Mouse (Mus musculus): ENCODE results near the gene Eya2.
"Not testable (repeated sequence)": the region's sequence is repeated elsewhere in the genome, so short reads cannot be mapped to it uniquely, and the experiment has no call there.

Eya2 gene

DNA sequence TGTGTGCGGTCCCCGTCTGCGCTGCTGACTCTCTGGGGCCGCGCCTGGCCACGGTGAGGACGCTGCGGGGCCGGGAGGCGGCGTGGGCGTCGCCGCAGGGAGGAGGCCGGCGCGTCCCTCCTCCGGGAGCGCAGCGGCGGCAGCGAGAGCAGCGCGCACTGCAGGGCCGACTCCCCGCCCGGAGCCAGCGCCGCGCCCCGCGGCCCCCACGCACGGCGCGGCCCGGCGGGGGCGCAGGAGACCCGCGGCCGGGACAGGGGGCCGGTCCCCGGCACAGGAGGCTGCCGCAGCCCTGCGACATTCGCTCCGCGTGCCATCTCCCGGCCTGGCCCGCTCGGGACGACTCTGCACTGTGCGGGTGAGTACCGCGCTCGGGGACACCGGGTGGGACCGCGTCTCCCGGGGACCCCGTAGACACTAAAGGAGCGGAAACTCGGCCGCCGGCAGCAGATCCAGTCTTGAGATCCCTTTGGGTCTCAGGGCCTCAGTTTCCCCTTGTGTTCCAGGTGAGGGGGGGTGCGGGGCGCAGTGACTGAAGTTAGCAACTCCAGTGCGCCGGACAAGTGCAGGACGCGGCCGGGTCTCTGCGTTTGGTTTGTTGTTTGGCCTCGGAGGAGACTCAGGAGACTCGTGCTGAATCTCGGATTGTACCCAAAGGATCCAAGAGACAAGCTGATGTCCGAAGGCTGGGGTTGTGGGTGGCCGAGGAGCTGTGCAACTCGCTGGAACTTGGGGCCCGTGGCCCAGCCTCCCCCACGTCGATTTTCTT lies at the start of gene Eya2:
Gene Eya2, plus strand, starts transcription at position 126 of the 769 bp plus-strand sequence.
- DNase-seq (ENCODE audit: low read depth, low spot score), result no peak

GRCm38 (mm10) chr2:165545687-165546086 lies 49.1 kb upstream of the Eya2 start:
- DNase-seq (ENCODE audit: low read depth, low spot score), result no peak

- no peak for DNase-seq (ENCODE audit: low read depth, low spot score)
These were observed 48.5 kb upstream of the Eya2 start for GRCm38 (mm10) chr2:165546341-165546740.

- DNase-seq (ENCODE audit: low read depth, low spot score), result peak; percentile 19
These were observed 47.4 kb upstream of the Eya2 start for GRCm38 (mm10) chr2:165547410-165547809.

- DNase-seq (ENCODE audit: low read depth, low spot score), result no peak
These were observed 46.2 kb upstream of the Eya2 start for GRCm38 (mm10) chr2:165548627-165549026.

DNA sequence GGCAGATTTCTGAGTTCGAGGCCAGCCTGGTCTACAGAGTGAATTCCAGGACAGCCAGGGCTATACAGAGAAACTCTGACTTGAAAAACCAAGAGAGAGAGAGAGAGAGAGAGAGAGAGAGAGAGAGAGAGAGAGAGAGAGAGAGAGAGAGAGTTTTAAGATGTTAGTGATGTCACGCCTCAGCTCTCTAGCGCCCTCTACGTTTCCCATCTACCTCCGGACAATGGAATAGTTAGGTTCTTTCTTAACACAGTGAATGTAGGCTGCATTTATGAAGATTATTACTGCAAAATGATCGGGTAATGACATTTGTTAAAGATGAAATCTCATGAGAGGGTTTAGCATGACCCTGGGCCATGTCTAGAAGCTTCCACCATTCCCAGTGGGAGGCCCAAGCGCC lies 44.4 kb upstream of the Eya2 start:
- not testable (repeated sequence) for DNase-seq (ENCODE audit: low read depth, low spot score)

- DNase-seq (ENCODE audit: low read depth, low spot score), result no peak
These were observed 40.8 kb upstream of the Eya2 start for GRCm38 (mm10) chr2:165554066-165554465.

- DNase-seq (ENCODE audit: low read depth, low spot score), result no peak
These were observed 37.6 kb upstream of the Eya2 start for GRCm38 (mm10) chr2:165557278-165557677.

DNA sequence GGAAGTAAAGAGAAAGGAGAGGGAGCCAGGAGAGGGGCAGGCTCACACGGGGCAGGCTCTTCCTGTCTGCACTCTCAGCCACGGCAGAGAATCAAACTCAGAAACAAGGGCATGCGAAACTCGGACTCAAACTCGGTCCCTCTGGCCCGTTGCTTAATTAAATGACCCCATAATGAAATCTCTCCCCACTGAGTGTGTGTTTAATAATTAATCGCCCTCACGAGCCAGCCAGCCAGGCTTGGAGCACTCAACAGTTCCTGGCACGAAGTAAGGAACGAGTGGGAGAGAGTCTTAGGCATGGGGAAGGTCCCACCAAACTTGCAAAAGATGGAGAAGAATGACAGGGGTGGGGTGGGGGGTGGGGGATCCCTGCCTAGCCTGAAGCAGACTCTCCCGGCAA lies 35.9 kb upstream of the Eya2 start:
- no peak for DNase-seq (ENCODE audit: low read depth, low spot score)

DNA sequence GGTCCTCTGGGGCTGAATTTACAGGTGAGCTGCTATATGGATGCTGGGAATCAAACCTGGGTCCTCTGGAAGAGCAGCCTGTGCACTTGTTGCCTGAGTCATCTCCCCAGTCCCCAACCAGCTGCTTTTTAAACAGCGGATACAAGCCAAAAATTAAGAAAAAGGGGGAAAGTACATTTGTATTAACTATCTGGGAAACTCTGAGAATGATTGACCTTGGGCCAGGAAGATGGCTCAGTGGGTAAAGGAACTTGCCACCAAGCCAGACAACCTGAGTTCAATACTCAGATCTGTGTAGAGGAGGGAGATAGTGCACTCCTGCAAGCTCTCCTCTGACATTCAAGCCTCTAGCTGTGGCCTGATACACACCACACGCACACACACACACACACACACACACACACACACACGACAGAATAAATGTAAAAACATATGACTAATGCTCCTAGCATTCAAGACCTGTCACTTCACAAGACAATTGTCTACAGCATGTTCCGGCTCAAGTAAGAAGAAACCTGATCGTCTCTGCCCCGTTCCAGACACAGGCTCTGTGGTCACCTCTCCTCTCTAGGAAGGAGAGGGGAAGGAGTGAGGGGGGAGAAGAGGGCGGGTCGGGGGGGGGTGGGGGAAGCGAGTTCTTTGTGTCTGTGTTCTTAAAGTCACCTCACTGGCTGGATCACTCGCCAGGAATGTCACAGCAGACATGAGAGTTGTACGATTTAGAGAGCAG lies 35.2 kb upstream of the Eya2 start:
- no peak for DNase-seq (ENCODE audit: low read depth, low spot score)

- no peak for DNase-seq (ENCODE audit: low read depth, low spot score)
These were observed 33.0 kb upstream of the Eya2 start for GRCm38 (mm10) chr2:165561861-165562260.

DNA sequence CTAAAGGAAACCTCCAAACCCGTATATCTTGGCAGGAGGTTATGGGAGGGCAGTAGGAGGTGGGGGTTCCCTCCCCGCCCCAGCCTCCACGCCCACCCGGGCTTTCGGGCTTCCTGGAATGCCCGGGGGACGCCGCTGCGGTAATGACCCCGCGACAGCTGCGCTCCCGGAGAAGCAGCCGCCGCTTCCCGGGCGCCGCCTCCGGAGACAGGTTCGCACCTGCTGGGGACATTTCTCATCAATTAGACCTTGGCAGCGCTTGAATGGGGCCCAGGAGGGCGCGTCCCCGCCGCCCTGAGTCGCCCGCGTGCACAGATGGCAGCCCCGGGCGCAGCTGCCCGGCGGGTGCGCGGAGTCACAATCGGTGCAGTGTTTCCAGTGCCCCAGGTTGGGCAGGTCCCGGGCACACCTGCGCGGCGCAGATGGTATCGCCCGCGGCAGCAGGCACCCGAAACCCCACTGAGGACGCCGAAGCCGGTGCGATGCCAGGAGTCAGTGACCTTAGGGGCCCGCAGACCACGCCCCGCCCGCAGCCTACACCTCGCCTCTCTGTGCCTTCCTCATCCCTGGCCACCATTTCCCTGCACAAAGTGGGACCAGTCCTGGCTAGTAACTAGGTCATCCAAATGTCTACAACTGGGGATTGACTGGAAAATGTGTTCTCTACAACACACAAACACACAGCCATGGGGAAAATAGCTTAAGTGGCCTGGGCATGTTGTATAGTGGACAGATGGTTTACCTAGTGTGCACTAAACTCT lies 31.4 kb upstream of the Eya2 start:
- DNase-seq (ENCODE audit: low read depth, low spot score), result no peak

- no peak for DNase-seq (ENCODE audit: low read depth, low spot score)
These were observed 30.7 kb upstream of the Eya2 start for GRCm38 (mm10) chr2:165564101-165564500.

GRCm38 (mm10) chr2:165564620-165565019 lies 30.2 kb upstream of the Eya2 start:
- DNase-seq (ENCODE audit: low read depth, low spot score), result no peak

GRCm38 (mm10) chr2:165566898-165567297 lies 27.9 kb upstream of the Eya2 start:
- no peak for DNase-seq (ENCODE audit: low read depth, low spot score)

GRCm38 (mm10) chr2:165567820-165568219 lies 27.0 kb upstream of the Eya2 start:
- DNase-seq (ENCODE audit: low read depth, low spot score), result no peak

DNA sequence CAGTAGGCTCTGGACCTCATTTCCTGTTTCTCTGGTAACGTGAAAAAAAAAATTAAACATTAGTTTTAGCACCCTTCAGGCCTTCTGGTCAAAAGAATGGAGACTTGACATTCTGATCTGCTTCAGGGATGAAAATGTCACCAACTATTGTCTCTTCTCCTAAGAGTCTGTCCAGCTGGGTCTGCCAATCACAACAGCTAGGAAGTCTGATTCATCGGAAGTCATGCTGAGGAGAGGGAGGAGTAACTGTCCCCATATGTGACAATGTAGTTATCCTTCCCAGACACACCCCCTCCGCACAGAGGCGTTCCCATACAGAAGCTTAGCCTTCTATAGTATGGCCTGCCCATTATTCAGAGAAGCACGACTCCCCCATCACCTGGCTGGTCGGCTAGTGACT lies 25.9 kb upstream of the Eya2 start:
- DNase-seq (ENCODE audit: low read depth, low spot score), result no peak

DNA sequence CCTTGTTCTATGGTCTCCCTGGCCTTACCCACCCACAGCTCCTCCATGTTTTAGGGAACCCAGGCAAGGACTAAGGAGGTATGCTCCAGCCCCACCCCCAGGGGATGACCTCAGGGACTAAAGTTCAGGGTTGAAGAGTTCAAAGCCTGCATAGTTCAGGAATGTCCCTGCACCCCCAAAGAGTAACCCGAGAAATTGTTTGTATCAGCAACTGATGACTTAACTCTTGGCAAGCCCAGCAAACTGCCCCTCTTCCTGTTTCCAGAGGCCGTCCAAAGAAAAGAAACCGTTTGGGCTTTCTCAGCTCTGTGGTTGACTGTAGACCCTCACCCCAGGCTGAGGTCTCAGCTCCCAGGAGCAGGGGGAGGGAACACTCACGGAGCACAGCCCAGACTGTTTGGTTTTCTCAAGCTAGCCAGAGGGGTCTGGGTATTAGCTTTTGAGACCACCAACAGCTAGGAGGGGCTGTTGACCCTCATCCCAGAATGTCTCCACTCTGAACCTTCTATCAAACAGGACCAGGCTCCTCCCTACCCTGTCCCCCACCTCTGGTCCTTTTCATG lies 23.5 kb upstream of the Eya2 start:
- no peak for DNase-seq (ENCODE audit: low read depth, low spot score)

GRCm38 (mm10) chr2:165583044-165583443 lies 11.8 kb upstream of the Eya2 start:
- no peak for DNase-seq (ENCODE audit: low read depth, low spot score)

DNA sequence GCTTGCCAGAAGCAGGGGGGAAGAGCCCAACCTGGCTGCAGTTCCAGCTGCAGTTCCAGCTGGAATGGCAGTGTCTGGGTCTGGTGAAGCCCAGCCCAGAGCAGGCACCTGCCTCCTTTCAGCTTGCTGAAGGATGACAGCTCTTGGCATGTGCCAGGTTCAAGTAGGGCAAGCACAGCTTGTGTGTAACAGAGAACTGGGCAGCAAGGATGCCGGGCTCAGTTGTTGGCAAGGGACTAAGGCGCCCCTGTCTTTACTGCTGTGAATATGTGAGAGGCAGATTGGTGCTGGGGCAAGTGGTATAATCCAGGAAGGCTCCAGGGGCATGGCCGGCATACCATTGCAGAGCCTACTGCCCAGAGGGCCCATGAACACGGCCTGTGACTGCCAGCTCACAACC lies 11.3 kb upstream of the Eya2 start:
- DNase-seq (ENCODE audit: low read depth, low spot score), result no peak

- DNase-seq (ENCODE audit: low read depth, low spot score), result no peak
These were observed 10.3 kb upstream of the Eya2 start for GRCm38 (mm10) chr2:165584563-165584962.

- DNase-seq (ENCODE audit: low read depth, low spot score), result no peak
These were observed 4.1 kb upstream of the Eya2 start for GRCm38 (mm10) chr2:165590742-165591141.

Data from skeletal muscle tissue, adult 2 months (tissue).